Mouse (Mus musculus): ENCODE measurements around the gene 6030452D12Rik.

6030452D12Rik gene

DNA sequence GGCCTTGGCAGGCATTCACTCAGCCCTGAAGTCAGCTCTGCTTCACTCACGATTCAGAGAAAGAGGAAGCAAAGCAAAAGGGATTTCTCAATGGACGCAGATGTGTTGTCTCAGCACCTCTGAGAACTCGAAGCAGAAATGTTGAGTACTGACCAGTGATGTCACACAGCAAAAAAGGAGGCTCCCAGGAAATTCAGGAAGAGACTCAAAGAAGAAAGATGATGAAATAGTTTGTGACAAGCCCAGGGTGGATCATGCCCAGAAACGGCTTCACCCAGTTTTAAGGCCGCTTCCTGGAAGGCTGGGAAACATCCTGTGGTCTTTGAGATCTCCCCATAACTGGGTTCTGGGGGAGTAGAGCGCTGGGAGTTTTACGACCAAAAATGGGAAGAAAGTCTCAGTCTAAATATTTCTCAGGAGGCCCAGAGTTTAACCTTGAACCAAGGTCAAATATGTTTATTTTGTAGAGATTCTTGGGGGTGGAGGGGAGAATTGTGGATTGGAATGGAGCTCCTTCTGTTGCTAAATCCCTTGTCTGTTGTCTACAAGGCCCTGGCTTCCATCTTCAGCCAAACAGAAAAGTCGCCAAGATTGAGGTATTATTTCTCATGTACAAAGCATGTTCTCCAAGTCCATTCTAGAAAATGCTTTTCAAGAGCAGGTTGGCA lies at the start of gene 6030452D12Rik:
Gene 6030452D12Rik, plus strand, starts transcription at position 505 of the 668 bp plus-strand sequence.
- no peak for DNase-seq

DNA sequence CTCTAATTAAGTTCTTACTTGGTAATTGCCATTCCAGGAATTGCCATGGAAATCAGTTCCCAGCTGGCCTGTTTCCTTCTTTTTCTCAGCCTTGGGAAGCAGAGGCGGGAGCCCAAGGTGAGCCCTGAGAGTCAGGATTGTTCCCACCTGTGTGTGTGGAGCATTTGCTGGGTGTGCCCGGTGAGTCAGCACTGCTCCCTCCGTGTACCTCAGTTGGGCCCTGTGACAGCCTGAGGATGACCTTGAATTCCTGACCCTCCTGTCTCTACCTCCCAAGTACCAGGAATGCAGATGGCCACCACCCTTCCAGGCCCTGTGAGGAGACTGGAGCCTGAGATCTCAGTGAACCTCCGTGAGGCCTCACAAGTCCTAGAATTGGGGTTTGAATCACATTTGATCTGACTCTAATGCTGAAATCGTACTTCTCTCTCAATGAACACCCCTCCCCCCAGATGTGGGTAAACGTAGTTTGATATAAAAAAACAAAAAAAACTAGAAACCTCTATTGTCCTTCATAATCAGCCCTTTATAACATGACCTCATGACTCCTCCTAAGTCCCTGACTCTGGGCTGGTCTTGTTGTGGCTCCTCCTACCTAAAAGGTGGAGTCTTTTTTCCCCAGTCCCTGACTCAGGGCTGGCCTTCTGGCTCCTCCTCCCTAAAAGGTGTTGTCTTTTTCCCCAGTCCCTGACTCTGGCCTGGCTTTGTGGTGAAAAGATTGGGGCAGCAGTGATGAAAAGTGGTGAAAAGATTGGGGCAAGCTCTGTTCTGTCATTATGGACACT lies 48.8 kb upstream of the 6030452D12Rik start:
- DNase-seq, result no peak

DNA sequence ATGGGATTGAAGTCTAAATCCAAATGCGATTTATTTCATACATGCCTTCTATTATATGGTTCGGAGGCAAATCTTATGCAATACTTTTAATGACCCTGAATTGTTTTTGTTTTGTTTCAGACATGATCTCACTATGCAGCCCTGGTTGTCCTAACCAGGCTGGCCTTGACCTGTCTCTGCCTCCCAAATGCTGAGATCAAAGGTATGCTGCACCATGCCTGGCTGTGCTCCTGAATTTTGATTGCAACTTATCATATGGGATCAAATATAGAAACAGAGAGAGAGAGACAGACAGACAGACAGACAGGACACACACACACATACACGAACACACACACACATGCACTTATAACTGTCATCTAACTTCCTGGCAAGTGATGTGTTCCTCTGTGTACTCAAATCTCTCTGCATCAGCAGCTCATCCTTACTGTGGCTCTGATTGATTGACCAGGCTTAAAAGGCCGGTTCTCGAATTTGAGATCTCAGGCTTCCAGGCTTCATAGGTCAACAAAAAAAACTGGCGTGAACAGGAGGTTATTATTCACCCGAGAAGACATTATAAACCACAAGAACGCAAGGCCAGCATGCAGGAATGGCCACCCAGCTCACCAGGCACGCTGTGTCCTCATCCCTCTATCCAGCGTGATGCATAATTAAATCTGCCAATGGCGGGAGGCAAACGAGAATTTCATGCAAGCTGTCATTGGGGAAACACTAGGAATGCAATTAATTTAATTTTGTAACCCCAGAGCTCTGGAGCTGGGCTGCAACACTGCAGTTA lies 47.4 kb upstream of the 6030452D12Rik start:
- DNase-seq, result no peak

- DNase-seq, result no peak
These were observed 46.3 kb upstream of the 6030452D12Rik start for GRCm38 (mm10) chr8:106454036-106454435.

DNA sequence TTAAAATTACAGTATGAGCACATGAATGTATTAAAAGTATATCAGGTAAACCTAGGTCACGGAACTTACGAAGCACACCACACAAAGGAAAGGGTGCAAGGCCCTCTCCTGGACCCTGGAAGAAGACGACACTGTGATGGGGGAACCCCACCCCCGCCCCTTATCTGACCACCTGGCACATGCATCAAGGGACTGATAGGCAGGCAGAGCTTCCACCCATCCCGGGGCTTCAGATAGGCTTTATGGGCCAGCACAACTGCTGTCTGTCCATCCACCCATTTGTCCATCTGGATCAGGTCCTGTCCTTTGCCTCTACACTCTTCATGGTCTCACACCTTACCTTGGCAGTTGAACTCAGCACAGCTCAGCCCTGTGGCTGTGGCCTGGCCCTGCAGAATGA lies 38.2 kb upstream of the 6030452D12Rik start:
- DNase-seq, result no peak

DNA sequence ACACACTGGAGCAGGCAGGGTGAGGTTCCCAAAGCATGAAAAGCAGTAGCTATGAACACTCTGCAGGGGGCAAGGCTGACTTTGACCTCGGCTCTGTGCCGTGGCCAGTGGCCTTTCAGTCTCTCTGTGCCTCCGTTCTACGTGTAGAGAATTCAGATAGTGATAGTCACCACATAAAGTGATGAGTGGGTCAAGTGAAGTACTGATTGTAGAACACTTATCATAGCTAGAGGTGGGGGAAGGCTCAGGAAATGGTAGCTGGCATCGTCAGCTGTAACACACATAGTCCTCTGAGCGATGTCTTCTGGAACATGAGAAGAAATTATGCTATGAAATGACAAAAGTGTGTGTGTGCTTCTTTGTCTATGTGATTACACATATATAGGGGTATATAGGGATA lies 36.5 kb upstream of the 6030452D12Rik start:
- DNase-seq, result no peak

- no peak for DNase-seq
These were observed 30.8 kb upstream of the 6030452D12Rik start for GRCm38 (mm10) chr8:106469485-106469884.

DNA sequence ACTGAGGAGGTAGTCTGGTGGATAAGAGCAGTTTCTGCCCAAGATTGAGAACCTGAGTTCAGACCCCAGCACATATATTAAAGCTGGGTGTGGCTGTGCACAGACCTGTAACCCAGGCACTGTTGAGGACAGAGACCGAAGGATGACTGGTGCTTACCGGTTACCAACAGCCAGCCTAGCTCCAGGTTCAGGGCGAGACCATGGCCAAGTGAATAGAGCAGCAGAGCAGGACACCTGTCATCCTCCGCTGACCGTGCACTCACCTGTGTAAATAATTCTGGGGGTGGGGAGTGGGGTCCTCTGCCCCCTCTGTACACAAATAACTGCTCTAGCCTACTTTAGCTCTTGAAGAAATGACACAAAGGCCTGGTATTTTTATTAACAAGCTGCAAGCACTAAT lies 26.3 kb upstream of the 6030452D12Rik start:
- DNase-seq, result no peak

- no peak for DNase-seq
These were observed 3.9 kb downstream of the 6030452D12Rik start for GRCm38 (mm10) chr8:106504241-106504640.

GRCm38 (mm10) chr8:106505328-106505965 lies 5.1 kb downstream of the 6030452D12Rik start:
- no peak for DNase-seq

- DNase-seq, result no peak
These were observed 5.8 kb downstream of the 6030452D12Rik start for GRCm38 (mm10) chr8:106506106-106506505.

DNA sequence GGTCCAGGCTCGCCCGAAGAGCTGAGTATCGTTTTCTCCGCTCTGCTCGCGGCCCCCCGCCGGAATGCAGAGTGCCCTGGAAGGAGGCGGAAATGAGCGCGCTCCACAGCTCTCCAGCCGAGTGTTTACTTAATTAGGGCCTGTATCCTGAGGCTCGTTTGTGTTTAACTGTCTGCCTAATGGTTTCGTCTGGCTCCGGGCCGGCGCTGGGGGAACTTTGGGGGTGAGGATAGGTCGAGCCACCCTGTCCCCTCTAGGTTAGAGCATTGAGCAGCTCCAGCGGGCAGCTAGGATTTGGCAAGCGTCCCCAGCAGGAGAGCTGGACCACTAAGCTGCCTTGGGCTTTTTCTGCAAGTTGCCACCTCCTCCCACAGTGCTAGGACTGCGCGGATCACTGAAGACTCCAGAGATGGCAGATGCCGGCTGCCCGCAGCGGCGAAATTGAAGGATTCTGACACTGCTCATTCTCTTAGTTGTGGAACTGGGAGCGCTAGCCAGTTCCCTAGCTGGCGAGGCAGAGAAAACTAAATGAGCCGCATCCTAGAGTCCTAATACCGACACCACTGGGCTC lies 7.5 kb downstream of the 6030452D12Rik start:
- peak; percentile 22 for DNase-seq

GRCm38 (mm10) chr8:106508456-106508855 lies 8.1 kb downstream of the 6030452D12Rik start:
- no peak for DNase-seq

DNA sequence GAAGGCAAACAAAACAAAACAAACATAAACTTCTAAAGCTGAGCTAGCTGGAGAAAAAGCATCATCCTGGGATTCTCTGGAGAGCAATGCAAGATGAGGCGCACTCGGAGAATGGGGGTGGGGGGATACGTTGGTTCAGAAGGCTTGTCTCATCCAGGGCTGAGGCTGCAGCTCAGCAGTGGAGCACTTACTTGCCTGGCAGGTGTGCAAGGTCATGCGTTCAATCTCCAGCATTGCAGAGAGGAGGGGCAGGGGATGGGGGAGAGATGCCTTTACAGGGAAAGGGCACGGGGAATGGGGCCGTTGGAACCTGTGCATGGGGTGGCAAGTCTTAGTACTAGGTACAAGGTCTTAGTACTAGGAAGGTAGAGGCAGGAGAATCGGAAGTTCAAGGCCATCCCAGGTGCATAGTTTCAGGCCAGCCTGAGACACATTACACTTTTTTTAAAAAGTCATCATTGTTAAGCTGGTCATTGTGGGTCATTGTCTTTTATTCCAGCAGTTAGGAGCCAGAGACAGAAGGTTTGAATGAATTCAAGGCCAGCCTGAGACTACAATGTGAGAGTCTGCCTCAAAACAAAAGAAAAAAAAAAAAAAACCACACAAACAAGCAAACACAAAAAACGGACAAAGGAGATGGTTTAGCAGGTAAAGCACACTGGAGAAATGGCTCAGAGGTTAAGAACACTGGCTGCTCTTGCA lies 8.9 kb downstream of the 6030452D12Rik start:
- no peak for DNase-seq

DNA sequence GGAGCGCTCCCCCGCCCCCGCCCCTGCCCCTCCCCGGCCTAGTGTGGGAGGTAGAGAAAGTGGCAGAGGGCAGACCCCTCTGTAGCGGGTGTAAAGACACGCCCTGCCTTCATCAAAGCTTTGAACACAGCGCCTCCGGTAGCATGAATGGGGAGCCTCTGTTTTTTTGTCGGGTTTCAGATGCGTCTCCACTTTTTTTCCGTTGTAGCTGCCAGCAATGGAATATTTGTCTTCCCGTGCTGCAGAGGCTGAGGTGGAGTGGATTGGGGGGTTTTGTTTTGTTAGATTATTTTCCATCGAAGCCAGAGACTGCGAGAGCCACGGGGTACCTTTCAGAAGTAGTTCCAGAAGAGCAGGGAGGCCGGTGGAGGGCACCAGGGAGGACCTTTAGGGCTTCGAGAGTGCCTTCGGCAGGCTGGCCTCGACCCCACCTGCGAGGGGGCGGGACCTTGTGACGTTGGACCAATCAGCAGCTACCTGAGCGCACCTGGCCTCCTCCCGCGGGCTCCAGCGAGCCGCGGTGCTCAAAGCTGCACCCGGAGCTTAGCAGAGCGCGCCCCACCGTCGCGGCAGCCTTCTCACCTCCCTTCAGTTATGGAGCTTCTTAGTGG lies 10.1 kb downstream of the 6030452D12Rik start, which contains the start of gene Cdh3:
Gene Cdh3, plus strand, starts transcription at position 527 of the 611 bp plus-strand sequence.
- DNase-seq, result peak; percentile 61

- peak; percentile 19 for DNase-seq
These were observed 10.8 kb downstream of the 6030452D12Rik start for GRCm38 (mm10) chr8:106511065-106511501.

DNA sequence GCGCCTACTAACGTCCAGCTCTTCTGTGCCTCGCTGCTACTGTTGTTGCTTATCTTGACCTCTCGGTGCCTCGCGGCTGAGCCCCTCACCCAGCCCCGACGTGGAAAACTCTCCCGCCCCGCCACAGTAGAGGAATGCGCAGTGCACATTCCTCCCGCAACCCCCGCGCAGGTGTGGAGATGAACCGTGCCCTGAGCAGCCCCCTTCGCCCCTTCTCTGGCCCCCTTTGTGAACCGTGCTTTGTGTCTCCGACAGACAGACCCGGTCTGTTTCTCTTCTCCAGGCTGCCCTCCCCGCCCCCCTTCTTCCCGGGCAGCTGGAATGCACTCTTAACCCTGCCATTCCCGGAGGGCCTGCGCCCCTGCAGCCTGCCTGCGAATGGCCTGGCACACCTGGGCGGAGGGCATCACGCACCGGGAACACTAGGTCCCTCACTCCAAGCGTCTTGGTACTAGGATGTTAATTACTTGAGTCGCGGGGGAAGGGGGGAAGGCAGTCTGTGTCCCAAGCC lies 11.3 kb downstream of the 6030452D12Rik start:
- no peak for DNase-seq

DNA sequence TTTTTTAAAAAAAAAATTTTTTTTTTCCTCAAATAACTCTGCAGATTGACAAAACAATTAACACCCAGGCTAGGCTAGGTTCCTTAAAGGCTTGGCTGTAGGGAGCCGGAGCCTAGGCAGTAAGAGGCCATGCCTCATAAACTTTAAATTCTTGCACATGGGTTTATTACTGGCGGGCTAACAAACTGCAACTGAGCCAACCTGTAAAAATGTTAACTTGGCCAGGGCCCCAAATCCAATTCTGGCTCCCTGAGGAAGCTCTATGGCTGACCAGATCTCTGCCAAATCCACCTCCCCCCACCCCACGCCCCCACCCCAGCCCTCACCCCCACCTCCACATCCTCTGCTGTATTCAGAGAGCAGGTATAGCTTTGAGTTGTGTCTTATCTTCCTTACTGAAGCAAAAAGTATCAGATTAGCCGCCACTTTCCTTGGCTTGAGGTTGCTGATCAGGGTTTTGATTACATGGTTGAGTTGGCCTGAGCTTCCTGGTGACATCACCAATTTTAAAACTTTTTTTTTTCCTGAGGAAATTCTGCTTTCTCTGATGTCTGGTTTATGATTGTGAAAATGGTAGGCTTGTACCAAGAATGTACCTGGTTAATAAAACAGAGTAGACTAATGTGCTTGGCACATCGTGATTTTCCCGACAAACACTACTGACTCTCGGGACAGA lies 12.3 kb downstream of the 6030452D12Rik start:
- DNase-seq, result no peak

DNA sequence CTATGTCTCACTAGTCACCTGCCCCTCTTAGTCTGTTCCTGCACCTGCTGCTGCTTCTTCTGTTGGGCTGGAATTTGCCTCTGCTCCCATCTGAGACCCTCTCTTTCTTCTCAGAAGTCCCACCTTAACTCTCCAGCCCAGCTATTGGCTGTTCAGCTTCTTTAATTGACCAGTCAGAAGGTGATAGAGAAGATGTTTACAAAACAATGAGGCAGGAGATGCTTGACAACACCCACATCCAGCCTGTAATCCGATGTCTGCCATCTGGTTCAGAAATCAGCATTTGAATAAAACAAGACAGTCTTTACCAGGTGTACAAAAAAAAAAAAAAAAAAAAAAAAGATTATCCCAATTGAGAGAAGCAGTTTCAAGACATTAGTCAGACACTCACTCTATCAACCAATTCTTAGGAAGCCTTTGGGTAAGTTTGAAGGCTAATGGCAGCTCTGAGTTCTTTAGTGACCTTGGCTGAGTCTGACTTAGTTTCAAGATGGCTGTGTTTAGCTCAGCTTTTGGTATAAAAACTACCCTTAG lies 15.7 kb downstream of the 6030452D12Rik start:
- no peak for DNase-seq

GRCm38 (mm10) chr8:106516581-106516980 lies 16.3 kb downstream of the 6030452D12Rik start:
- no peak for DNase-seq

Data from thymus, postnatal 4 days (tissue).